Mouse (Mus musculus): ENCODE measurements around the gene Gm10801.
"Not testable (repeated sequence)": the region's sequence is repeated elsewhere in the genome, so short reads cannot be mapped to it uniquely, and the experiment has no call there.

Gm10801 gene

GRCm38 (mm10) chr2:98661937-98662336 is at the start of gene Gm10801:
Gene Gm10801, plus strand, starts transcription at chr2:98662237.
- not testable (repeated sequence) for DNase-seq (ENCODE audit: low spot score in 2 of 2)

GRCm38 (mm10) chr2:98667201-98667600 is 5.2 kb downstream of the Gm10801 start, which contains the start of gene Gm10800:
Gene Gm10800, minus strand, starts transcription at chr2:98667301.
- not testable (repeated sequence) for DNase-seq (ENCODE audit: low spot score in 2 of 2)

- DNase-seq (ENCODE audit: low spot score in 2 of 2), result no peak
Observed at GRCm38 (mm10) chr2:98697533-98697932, 35.5 kb downstream of the Gm10801 start.
